ENCODE assay signal across 27 mouse cellular contexts in genomic region chr17:12983988-12984387, GRCm38 (mm10). TPM values are rescaled to one million over a fixed set of nuclear protein-coding genes. Genes with fewer than 3 reads are reported as not detected.
DNase-seq lines count a peak whose midpoint lies in the region; ATAC-seq and TF ChIP-seq lines count a peak whose summit lies in the region.
"Had no signal": no experiment of that assay in that cellular context is flagged by ENCODE, and none has a peak within 500 bp of the region (broad histone marks: within the 10 kb centered on the region; RNA-seq: fewer than 3 reads in every experiment).

No protein-coding gene starts in this region.

- peaks cover 37% of the 10 kb centered on the region for H3K4me1 ChIP-seq in G1E (ENCODE audit: insufficient read depth, low read depth, low read length)
- H3K4me1 ChIP-seq: embryonic facial prominence, embryonic 13.5 days; forebrain, embryonic 10.5 days; forebrain, embryonic 12.5 days had no signal

- peak; percentile 84 for ATAC-seq in G1E (ENCODE audit: extremely low read depth, insufficient number of reproducible peaks, low FRiP score, poor library complexity, severe bottlenecking)
- ATAC-seq in common myeloid progenitor, adult 5-6 weeks (replicated peaks; ENCODE audit: low read depth, poor library complexity, severe bottlenecking): 0 out of 2 replicates have a peak, but pooled peaks have one; percentile 52
- ATAC-seq: activated CD4-positive, CD25-positive, alpha-beta regulatory T cell, adult 4 months; CD4-positive, CD25-positive, alpha-beta regulatory T cell, adult 4 months; forebrain, embryonic 14.5 days; forebrain, embryonic 16.5 days; Patski had no signal

- H3K27me3 ChIP-seq in G1E (ENCODE audit: insufficient read depth, low read length): no peaks in the 10 kb centered on the region
- H3K27me3 ChIP-seq: CH12.LX; embryonic facial prominence, embryonic 13.5 days; embryonic facial prominence, embryonic 15.5 days; forebrain, embryonic 12.5 days; Patski had no signal

- TF ChIP-seq CTCF in G1E (IDR thresholded peaks at IDR 0.05; ENCODE audit: low read depth, low read length): no peak

- no peak overlapping the region for H3K4me3 ChIP-seq in G1E (ENCODE audit: low read depth, low read length)
- H3K4me3 ChIP-seq: embryonic facial prominence, embryonic 13.5 days; embryonic facial prominence, embryonic 15.5 days; erythroblast, embryonic 14.5 days; forebrain, embryonic 10.5 days; forebrain, embryonic 12.5 days had no signal

- H3K36me3 ChIP-seq in G1E (replicated peaks): peaks cover 73% of the 10 kb centered on the region

- H3K9me3 ChIP-seq in G1E (replicated peaks): no peaks in the 10 kb centered on the region
- H3K9me3 ChIP-seq: embryonic facial prominence, embryonic 13.5 days; embryonic facial prominence, embryonic 15.5 days; forebrain, embryonic 12.5 days had no signal

- peak; percentile 87 for DNase-seq in 416B (ENCODE audit: low read depth)
- DNase-seq in G1E (ENCODE audit: low spot score): no peak
- DNase-seq in layer of hippocampus, adult 9-11 months: no peak
- no peak for DNase-seq in cerebellum, postnatal 14 days
- DNase-seq in right cerebral cortex, postnatal 4 days: no peak
- DNase-seq: adrenal gland, adult 2 months; adrenal gland, postnatal 10 days; adrenal gland, postnatal 25 days; B cell, adult 2 months; cerebellum, adult 11 months; cerebellum, adult 18-20 months; cerebellum, adult 8-10 months; cerebellum, adult 9-11 months; cerebellum, postnatal 25 days; embryo, embryonic 11 days had no signal

RNA-seq across cellular contexts. Expression of gene Wtap, which starts 10.0 kb away (rescaled TPM):
- total RNA-seq in G1E (2014; fragmentation: Nextera tagmentation) (103 and 107 TPM in 2 replicates), G1E (2017) (150 and 173 TPM in 2 replicates)
- polyA plus RNA-seq in G1E (2012): 37.5 and 44.0 TPM in 2 replicates
- total RNA-seq in common myeloid progenitor, adult 5-6 weeks (2017): 274 and 376 TPM in 2 replicates

RNA-seq across cellular contexts. Expression of gene Sod2, which starts 22.7 kb away (rescaled TPM):
- total RNA-seq in G1E (2014; fragmentation: Nextera tagmentation): 107 and 144 TPM in 2 replicates
- total RNA-seq in G1E (2017): 102 and 111 TPM in 2 replicates
- 407 and 592 TPM in 2 replicates for polyA plus RNA-seq in G1E (2012)
- total RNA-seq in common myeloid progenitor, adult 5-6 weeks (2017): 77.1 and 80.1 TPM in 2 replicates

RNA-seq across cellular contexts. Expression of gene Acat2, which starts 23.4 kb away (rescaled TPM):
- total RNA-seq in G1E (2014; fragmentation: Nextera tagmentation) (27.5 and 36.6 TPM in 2 replicates), G1E (2017) (91.9 and 98.6 TPM in 2 replicates)
- 10.3 and 14.4 TPM in 2 replicates for polyA plus RNA-seq in G1E (2012)
- 14.9 and 17.3 TPM in 2 replicates for total RNA-seq in common myeloid progenitor, adult 5-6 weeks (2017)

RNA-seq across cellular contexts. Expression of gene Acat3, which starts 43.6 kb away (rescaled TPM):
- total RNA-seq in G1E (2014; fragmentation: Nextera tagmentation) (not detected in 2 replicates), G1E (2017) (0.66 and 1.8 TPM in 2 replicates)
- polyA plus RNA-seq in G1E (2012): 0.10 and 0.15 TPM in 2 replicates
- total RNA-seq in common myeloid progenitor, adult 5-6 weeks (2017): 0.27 and 0.29 TPM in 2 replicates
